Mouse (Mus musculus): ENCODE data around the gene Trmt112.

Gene Trmt112

GRCm38 (mm10) chr19:6909021-6909420 is 477 bp upstream of the Trmt112 start:
- DNase-seq: no peak

GRCm38 (mm10) chr19:6910306-6910705 is 808 bp downstream of the Trmt112 start:
- peak; percentile 57 to 76 for DNase-seq

- DNase-seq: peak in 1 of 2 experiments; percentile 39
These were observed 1.9 kb downstream of the Trmt112 start for GRCm38 (mm10) chr19:6911101-6912074.

- DNase-seq: no peak
These were observed 2.9 kb downstream of the Trmt112 start for GRCm38 (mm10) chr19:6912205-6912970.

- no peak for DNase-seq
These were observed 3.5 kb downstream of the Trmt112 start for GRCm38 (mm10) chr19:6913036-6913435.

GRCm38 (mm10) chr19:6913991-6914390 is 4.5 kb downstream of the Trmt112 start:
- DNase-seq: no peak

- no peak for DNase-seq
These were observed 5.0 kb downstream of the Trmt112 start for GRCm38 (mm10) chr19:6914540-6914939.

GRCm38 (mm10) chr19:6915276-6915675 is 5.8 kb downstream of the Trmt112 start:
- DNase-seq: no peak

GRCm38 (mm10) chr19:6916496-6916895 is 7.0 kb downstream of the Trmt112 start:
- no peak for DNase-seq

- DNase-seq: peak in 1 of 2 experiments; percentile 41
These were observed 8.8 kb downstream of the Trmt112 start for GRCm38 (mm10) chr19:6918321-6918720.

GRCm38 (mm10) chr19:6919431-6919830 is 9.9 kb downstream of the Trmt112 start:
- DNase-seq: no peak

- peak; percentile 84 to 90 for DNase-seq
These were observed 10.6 kb downstream of the Trmt112 start for GRCm38 (mm10) chr19:6919876-6920740.

- DNase-seq: peak in 1 of 2 experiments; percentile 67
These were observed 11.5 kb downstream of the Trmt112 start for GRCm38 (mm10) chr19:6920741-6921636.

- DNase-seq: peak; percentile 100
These were observed 12.4 kb downstream of the Trmt112 start, which contains the start of gene Esrra for GRCm38 (mm10) chr19:6921647-6922567. Esrra (minus strand) TSS chr19:6921813.

GRCm38 (mm10) chr19:6922901-6923735 is 13.6 kb downstream of the Trmt112 start:
- DNase-seq: no peak

GRCm38 (mm10) chr19:6924461-6925306 is 15.2 kb downstream of the Trmt112 start:
- peak; percentile 91 to 97 for DNase-seq

GRCm38 (mm10) chr19:6925307-6925573 is 15.7 kb downstream of the Trmt112 start, which contains the start of gene Catsperz:
Catsperz (minus strand) TSS chr19:6925380.
- no peak for DNase-seq

GRCm38 (mm10) chr19:6925611-6926329 is 16.3 kb downstream of the Trmt112 start:
- peak in 1 of 2 experiments; percentile 44 for DNase-seq

Data from kidney, postnatal 36 days (tissue).